Mouse (Mus musculus) kidney, adult 9 months (tissue): ENCODE data around the gene Treml2.

ENCODE experiments used
- DNase-seq: peaks from one replicate; pipeline ENCODE4 v3.0.0; 2022

The Treml2 gene

DNA sequence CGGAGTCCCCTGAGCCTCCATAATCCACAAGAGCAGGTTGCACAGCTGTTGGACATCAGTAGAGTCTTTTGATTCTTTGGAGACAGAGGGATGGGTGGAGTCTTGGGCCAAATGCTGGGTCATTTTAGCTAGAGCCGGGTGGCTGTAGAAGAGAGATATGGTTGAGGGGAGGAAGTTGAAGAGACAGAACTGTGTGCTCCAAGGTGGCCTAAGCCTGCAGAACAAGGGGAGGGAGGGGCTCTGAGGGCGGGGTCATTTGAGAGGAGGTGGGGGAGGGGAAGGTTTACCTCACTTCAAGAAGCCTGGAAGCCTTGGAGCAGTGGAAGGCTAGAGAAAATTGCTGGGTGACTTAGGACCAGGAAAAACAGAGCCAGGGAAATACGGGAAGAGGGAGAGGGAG lies at the start of gene Treml2:
Gene Treml2, plus strand, starts transcription at position 296 of the 400 bp plus-strand sequence.
- no peak for DNase-seq

DNA sequence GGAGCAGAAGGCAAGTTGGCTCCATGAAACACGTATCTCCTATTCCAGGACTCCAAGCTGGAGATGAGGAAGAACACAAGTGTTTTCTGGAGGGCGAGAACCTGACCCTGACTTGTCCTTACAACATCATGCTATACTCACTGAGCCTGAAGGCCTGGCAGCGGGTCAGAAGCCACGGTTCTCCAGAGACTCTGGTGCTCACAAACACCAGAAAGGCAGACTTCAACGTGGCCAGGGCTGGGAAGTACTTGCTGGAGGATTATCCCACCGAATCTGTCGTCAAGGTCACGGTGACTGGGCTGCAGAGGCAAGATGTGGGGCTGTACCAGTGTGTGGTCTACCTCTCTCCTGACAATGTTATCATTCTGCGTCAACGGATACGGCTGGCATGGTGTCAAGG lies 49.8 kb upstream of the Treml2 start:
- DNase-seq = no peak

DNA sequence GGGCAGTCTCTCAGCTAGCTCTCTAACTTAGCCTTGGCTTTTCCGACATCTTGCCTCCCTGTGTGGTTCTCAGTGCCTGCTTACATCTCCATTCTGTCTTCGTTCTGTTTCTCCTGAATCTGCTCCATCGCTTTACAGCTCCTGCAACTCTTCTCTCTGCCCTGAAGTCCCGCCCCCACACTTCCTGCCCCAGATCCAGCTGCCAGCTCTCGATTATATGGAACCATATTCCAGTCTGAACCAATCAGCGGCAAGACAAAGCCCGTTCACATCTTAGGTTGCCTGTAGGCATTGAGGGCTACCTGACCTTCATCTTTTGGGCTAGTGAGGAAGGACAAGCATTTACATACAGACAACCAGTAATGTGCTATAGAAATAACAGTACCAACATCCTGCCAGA lies 48.7 kb upstream of the Treml2 start:
- DNase-seq = no peak

DNA sequence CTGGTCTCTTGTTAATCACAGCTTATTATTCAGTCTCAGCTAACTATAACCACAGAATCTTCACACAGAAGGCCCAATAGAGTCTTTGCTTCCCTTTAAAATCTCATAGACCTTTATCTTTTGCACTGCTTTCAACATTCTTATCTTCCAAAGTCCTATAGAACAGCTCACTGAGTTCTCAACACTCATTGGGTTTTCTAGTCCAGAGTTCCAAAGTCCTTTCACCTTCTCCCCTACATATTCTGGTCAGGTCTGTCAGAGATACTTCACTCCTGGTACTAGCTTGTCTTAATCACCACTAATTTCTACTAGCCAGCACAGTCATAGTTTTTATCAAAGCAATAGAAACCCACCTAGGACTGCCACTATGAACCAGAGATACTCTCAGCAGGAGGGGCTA lies 42.7 kb upstream of the Treml2 start:
- no peak for DNase-seq

DNA sequence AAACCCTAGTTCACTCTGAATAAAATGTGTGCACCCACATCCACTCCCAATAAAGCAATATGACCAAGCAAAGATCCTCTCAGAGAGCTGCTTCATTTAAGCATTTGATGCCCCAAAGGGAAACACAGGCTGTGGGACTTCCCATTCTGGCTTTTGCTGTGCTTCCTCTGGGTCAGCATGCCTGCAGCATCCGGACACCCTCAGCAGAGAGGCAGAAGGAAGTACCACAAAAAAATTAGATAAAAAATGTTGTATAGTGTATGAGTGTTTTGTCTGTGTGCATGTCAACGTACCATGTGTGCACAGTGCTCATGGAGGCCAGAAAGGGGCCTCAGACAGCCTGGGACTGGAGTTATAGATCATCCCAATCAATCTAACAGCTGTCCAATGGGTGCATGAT lies 37.4 kb upstream of the Treml2 start:
- no peak for DNase-seq

DNA sequence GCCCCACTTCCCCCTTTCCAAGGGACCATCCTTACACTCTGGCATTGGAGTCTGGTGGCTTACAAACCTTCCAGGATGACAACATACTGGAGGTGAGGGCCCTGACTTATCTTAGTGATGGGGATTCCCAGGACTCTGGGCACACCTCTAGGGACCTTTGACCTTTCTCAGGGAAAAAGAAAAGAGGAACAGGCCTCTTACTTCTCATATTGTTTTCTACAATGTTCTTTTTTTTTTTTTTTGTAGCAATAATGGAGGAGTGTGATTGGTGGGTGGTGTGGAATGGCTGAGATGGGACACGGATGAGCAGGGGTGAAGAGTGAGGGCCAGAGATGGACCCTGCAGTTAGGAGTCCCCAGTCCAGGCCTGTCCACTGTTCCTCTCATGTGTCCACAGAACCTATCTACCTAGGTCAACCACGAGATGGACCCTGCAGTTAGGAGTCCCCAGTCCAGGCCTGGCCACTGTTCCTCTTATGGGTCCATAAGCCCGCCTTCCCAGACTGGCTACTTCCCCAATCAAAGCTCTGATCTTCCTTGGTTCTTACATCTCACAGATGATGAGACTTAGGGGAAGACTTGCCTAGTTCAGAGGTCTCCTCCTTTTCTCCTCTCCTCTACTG lies 35.4 kb upstream of the Treml2 start, which contains the start of gene Treml4:
Gene Treml4, plus strand, starts transcription at position 555 of the 622 bp plus-strand sequence.
- no peak for DNase-seq

DNA sequence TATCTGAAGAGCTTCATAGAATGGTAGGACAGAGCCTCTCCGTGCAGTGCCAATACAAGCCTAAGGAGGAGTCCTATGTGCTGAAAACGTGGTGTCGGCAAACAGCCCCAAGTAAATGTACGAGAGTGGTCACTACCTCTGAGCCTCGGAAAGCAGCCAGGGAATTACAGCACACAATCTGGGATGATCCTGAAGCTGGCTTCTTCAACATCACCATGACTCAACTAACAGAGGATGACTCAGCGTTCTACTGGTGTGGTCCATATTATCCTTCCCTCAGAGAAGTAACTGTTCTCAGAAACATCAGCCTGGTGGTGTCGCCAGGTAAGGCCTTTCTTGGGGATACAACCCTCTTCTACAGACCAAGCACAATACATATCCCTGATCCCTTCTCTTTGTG lies 34.6 kb upstream of the Treml2 start:
- DNase-seq = no peak

DNA sequence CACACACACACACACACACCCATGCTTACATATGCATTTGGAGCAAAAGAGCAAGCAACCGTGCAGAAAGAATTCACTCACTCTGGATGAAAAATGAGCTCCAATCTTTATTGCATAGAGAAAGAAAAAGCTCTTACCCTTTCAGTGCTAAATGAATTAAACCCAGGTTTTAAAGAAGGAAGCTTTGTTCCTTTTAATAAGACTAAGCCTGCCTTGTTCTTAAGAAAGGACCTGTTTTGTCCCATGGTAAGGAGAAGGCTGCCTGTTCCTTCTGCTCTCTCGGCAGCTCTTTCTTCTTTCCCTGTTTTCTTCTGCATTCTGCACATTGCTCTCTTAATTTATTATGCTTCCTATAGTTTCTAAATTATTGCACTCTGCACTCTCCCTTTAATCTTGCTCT lies 33.2 kb upstream of the Treml2 start:
- no peak for DNase-seq

DNA sequence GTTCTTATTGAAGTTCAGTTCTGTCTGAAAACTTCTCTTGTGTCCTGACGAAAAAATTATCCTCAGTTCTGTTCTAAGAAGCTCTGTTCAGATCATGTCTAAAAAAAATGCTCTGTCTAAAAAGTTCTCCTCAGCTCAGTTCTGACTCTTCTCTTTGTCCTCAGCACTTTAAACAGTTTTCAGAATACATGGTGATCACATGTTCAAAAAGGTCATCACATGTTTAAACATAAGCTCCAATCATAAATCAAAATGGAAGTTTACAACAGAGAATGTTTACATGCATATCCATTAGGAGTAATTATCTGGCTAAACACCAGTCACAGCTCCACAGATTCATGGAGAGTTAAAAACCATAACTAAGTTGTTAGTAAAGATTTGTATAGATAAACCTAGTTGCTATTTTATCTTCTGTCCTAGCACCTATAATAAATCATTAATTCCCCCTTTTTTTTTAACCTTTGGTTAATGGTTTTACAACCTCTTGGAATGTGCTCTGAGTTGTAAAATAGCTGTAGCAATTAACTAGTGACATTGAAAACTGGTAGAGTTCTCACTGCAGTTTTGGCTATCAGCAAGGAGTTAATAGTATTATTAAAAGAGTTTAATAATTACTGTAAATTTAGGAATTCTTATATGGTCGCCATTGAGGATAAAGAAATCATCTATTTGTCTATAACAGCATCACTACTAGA lies 32.5 kb upstream of the Treml2 start:
- no peak for DNase-seq

DNA sequence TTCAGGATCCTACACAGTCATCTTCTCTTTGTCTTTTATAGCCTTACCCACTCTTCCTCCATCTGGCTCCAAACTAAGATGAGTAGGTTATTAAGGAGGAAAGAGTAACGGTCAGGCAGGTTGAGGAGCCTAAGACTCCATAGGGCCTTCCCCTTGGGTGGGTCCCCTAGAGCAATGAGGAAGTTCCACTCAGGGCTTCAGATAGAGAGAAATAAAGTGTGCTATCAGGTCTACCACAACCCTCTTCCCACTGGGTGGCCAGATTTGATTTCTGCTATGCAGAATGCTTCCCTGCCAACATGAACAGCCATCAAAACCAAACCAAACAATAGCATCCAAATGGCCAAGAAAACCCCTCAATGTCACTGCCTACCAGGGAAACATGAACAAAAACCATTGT lies 31.7 kb upstream of the Treml2 start:
- DNase-seq = no peak

DNA sequence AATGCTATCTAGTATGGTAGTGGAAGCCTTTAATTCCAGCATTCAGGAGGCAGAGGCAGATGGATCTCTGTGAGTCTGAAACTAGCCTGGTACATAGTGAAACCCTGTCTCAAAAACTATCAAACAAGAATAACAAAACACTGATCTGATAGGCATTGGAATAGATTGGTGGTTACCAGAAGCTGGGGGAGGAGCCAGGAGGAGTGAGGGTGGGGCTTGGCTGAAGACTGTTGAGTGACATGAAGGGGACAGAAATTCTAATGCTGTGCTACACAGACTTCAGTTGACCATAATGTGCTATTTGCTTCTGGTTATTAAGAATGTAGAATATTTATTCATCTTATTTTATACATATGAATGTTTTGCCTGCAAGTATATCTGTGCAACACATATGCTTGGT lies 31.0 kb upstream of the Treml2 start:
- no peak for DNase-seq

DNA sequence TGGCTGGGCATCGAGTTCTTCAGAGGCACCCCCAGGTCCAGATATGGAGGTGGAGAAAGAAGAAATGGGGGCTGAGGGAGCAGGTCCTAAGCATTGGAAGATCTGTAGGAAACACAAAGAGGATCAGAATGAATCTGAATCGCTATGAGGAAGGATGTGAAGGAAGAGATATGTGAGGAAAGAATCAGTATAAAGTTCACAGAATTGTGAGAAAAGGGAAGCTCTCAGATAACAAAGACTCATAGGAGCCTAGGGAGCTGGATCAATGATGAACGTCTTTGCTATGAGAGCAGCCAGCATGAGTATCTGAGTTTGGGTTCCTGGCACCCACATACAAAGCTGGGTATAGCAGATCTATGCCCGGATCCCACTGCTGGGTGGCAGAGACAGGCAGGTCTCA lies 29.5 kb upstream of the Treml2 start:
- no peak for DNase-seq

DNA sequence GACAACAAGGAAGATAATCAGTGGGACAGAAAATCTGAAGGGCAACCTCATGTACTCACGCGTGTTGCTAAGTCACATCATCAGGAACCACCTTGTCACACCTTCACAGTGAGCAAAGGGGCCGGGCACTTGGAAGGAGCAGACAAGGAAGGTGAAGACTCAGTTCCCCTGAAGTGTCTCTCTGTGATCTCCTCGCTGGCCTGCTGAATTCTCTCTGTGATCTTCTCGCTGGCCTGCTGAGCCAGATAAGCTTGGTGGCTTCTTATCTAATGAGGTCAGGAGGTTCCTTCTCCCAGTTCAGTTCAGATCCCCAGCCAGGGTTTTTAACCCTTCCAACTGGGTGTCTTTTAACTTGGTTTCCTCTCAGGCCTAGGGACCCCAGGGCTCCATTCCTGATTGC lies 27.1 kb upstream of the Treml2 start:
- DNase-seq = no peak

DNA sequence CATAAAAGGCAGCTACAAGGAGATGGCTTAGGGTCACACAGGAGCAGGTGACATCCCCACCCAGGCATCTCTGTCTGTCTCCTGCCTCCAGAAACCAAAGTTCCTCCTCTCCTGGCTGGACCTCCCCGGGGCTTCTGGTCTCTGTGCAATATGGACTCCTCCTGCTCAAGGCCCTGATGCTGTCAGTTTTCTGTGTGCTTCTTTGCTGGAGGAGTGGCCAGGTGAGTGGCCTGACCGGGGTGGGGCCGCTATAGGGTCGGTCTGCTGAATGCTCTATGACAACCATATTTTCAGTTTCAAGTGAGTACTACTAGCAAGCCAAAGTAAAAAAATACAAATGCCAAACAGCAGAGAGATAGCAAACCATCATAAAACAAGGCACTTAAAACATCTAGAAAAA lies 26.7 kb upstream of the Treml2 start:
- no peak for DNase-seq

DNA sequence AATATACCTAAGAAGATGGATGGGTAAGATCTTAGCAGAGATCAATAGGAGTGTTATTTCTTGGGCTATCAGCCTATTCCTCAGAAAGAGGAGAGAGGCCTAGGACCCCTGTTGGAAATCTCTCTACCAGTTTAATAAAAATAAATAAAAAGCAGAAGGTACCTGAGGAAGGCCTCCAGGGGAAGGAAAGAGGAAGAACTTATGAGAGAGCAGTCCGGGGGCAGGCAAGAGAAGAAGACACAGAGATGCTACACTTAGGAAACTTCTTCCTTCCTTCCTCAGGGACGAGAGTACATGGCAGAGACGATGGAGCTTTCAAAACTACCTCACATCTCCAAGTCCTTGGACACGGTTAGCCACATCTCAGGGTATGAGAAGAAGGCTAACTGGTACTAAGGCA lies 25.2 kb upstream of the Treml2 start:
- DNase-seq = no peak

DNA sequence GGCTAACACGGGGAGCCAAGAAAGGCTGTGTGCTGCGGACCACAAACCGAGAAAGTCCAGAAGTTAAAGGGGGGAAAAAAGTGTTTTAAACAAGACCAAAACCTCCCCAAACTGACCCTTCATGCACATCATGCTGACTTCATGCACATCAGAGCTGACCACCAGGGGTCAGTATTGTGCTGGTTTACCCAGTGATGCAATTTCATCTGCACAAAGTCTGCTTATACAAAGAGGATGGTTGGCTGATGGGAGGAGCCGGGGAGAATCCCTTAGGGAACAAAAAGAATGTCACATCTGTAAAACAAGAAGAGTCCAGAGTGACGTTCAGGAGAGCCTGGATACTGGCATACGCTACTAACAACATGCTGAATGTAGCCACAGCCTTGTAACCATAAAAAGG lies 24.4 kb upstream of the Treml2 start:
- DNase-seq = peak; percentile 80

DNA sequence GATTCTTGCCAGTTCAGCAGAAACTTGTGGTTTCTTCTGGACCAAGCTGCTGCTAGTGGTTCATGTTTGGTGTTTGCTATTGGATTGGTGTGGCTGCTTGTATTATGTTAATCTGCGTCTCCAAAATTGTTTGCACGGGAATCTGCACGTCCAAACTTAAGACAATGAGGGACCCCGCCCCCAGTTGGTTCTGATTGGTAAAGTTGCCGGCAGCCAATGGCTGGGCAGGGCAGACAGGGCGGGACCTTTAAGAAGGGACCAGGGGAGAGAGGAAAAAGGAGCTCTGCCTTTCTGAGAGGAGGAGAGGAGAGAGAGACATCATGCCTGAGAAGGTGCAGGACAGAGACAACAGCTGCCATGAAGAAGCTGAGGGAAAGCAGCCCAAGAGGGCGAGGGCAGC lies 23.6 kb upstream of the Treml2 start:
- DNase-seq = no peak

DNA sequence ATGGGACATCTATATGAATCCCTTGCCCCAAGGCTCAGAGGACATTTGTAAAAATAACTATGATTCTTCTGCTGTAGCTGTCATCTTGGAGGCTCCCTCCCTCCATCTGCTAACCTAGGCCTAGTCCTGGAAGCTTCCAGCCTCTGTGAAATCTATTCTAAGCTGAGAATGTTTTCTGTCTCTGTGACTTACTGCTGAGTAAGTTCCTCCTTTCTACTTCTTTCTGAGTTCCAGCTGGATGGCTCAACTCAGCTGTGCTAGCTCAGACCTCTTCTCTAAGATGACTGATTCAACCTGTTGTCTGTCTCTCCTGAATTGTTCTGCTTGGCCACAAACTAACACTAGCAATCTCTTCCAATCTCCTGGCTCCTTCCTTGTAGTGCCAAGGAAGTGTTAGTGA lies 20.9 kb upstream of the Treml2 start:
- DNase-seq = no peak

DNA sequence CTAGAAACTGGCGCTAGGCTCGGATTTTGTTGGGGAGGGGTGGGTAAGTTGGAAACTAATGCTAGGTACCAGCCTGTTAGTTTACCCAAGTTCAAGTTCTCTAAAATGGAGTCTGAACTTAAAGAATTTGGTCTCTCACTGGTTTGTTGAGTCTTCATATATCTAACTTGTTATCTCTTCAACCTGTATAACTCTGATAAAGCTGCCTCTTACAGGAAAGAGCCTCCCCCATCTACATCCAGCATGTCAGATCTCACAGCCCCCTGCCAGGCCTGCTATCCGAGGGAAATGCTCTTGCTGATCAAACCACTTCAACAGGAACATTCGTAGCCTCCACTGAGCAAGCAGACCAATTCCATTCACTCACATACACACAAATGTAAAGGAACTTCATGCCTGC lies 20.3 kb upstream of the Treml2 start:
- DNase-seq = no peak

DNA sequence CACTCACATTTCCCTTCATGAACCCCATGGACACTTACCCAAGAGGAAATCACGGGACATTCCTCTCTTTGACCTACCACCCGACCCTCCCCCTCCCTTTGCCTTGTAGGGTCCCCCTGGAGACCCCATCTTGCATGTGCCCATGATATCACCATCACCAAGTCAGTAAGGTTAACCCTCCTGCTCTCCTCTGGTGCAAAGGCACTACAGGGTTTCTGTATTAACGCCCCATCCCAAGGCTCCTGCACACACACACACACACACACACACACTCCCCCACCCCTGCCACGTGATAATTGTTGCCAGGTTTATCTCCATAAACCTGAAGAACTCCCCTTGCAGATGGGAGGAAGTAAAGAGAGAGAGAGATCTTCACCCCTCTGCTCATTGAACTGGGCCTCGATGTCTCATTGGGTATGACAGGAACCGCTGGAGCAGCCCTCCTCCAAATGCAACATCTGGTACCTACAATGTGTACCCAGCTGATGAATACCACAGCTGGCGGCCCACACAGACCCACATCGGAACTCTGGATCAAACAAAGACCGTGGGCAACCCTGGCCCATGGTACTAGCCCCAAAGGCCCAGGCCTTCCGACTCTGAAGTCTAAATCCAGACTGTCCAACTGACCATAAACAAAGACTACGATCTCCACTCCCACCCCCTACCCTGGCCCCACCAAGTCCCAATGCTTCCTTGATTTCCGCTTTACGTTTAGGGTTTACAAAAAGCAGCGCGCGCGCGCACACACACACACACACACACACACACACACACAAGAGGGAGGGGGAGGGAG lies 18.2 kb upstream of the Treml2 start:
- DNase-seq = no peak

DNA sequence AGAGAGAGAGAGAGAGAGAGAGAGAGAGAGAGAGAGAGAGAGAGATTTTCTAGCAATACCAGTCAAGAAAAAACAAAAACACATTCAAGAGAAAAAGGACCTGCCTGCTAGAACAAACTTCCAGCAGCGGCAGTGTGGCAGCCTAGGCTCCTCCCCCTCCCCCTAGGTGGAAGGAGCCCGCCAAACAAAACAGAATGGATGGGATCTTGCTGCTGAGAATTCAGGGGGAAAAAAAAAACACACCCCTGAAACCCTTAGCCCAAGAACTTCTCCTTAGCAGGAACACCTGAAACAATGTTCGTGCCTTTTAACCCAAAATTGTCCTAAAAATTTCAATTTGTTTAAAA lies 17.6 kb upstream of the Treml2 start:
- no peak for DNase-seq

DNA sequence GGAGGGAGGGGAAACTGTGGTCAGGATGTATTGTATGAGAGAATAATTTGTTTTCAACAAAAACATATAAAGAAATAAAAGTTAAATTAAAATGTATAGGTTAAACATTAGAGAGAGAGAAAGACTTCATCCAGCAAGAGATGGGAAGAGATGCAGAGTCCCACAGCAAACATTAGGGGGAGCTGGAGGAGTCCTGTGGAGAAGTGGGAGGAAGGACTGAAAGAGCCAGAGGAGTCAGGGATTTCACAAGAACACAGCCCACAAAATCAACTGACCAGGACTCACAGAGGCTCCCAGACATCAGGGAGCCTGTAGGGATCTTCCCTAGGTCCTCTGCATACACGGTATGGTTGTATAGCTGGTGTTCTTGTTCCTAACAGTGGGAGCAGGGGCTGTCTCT lies 12.5 kb upstream of the Treml2 start:
- no peak for DNase-seq

DNA sequence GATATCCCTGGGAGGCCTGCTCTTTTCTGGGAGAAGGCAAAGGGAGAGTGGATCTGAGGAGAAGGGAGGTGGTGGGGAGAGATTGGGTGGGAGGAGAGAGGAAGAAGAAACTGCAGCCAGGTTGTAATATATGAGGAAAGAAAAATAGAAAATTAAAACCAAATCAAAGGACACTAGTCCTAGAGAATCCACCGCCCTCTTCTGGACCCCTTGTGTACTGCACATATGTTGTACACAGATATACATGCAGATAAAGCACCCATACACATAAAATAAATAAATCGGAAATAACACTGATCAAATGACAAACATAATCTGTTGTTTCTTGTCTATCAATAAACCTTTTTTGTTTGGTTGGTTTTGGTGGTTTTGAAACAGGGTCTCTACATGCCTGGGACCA lies 12.0 kb upstream of the Treml2 start:
- DNase-seq = no peak

DNA sequence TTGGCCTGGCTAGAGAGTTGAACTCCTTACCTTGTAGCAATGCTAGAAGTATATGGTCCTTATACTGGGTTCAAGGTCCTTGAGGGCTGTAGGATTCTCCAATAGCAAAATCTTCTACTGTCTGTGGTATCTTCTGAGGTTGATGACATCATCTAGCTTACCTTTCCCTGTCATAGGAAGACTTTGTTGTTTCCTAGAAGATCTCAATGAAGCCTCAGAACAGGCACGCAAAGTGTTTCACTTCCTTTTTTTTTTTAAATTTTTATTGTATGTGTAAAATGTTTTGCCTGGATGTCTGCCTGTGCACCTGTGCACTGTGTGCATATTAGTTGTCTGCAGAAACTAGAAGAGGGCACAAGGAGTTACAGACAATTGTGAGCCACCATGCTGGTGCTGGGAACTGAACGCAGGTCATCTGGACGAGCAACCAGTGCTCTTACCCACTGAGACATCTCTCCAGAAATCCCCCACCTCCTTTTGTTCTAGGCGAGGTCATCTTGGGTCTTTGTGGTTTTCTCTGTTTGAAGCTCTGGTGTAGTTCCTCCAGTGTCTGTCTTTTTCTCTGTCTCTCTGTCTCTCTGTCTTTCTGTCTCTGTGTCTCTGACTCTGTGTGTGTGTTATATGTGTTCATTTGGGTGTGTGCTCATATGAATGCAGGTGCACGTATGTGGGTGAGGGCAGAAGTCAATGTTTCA lies 5.7 kb upstream of the Treml2 start:
- DNase-seq = no peak
